ENCODE assay signal across 9 mouse cellular contexts in the genomic region with DNA sequence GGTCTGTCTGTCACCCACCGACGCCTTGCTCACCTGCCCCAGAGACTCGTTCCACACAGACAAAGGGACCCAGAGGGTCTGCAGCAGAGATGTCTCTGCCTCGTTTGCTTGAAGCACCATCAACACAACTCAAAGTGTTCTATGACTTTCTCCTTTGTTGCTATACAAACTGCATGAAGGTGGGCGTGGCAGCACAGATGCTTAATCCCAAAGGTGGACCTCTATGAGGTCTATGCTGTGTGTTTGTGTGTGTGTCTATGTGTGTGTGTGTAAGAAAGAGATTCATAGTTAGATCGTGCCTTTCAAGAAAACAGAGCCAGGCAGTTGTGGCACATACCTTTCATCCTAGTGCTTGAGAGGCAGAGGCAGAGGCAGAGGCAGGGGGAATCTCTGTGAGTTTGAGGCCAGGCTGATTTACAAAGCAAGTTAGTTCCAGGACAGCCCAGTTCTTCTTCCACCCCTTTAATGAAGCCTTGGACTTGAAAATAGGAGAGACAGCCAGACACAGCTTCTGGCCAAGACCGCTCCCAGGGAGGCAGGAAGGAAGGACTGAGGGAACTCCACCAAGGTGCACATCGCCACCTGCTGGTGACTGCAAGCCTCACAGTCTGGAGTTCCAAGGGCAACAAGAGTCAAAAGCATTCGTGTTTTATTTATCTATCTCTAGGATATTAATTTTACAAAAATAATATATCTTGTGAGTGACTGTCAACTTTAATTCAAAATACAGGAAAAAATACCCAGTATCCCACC. TPM values are rescaled to one million over a fixed set of nuclear protein-coding genes. Genes with fewer than 3 reads are reported as not detected.
DNase-seq lines count a peak whose midpoint lies in the region; ATAC-seq and TF ChIP-seq lines count a peak whose summit lies in the region.
"Had no signal": no experiment of that assay in that cellular context is flagged by ENCODE, and none has a peak within 500 bp of the region (broad histone marks: within the 10 kb centered on the region; RNA-seq: fewer than 3 reads in every experiment).

No protein-coding gene starts in this region.

- TF ChIP-seq POLR2A in cortical plate, adult 2 months (IDR thresholded peaks at IDR 0.05; ENCODE audit: extremely low read depth, insufficient read depth, low read length): no peak
- TF ChIP-seq POLR2A in limb, embryonic 14.5 days (IDR thresholded peaks at IDR 0.05; ENCODE audit: borderline replicate concordance, extremely low read depth, insufficient read depth, insufficient read length): no peak
- no peak for TF ChIP-seq POLR2A in testis, adult 2 months (IDR thresholded peaks at IDR 0.05; ENCODE audit: control insufficient read depth, low read depth, low read length)

- H3K36me3 ChIP-seq in limb, embryonic 14.5 days (ENCODE audit: control insufficient read depth, insufficient read depth, low read length): no peaks in the 10 kb centered on the region
- H3K36me3 ChIP-seq in neural tube, embryonic 13.5 days: no peaks in the 10 kb centered on the region
- H3K36me3 ChIP-seq in testis, adult 2 months (ENCODE audit: control insufficient read depth, insufficient read depth, low read length): no peaks in the 10 kb centered on the region
- H3K36me3 ChIP-seq: embryonic facial prominence, embryonic 12.5 days had no signal

- no peaks in the 10 kb centered on the region for H3K4me1 ChIP-seq in cortical plate, adult 2 months (ENCODE audit: control insufficient read depth, insufficient read depth, low read length)
- 0 out of 2 replicates have a peak, but pooled peaks cover 4% of the 10 kb centered on the region for H3K4me1 ChIP-seq in limb, embryonic 14.5 days (ENCODE audit: control insufficient read depth, insufficient read depth, low read length)
- H3K4me1 ChIP-seq in neural tube, embryonic 13.5 days (replicated peaks): 0 out of 2 replicates have a peak, but pooled peaks cover 4% of the 10 kb centered on the region
- no peaks in the 10 kb centered on the region for H3K4me1 ChIP-seq in testis, adult 2 months (ENCODE audit: control insufficient read depth, insufficient read depth, low read length)
- H3K4me1 ChIP-seq: embryonic facial prominence, embryonic 12.5 days had no signal

- no peak overlapping the region for H3K27ac ChIP-seq in cortical plate, adult 2 months (ENCODE audit: insufficient read depth, low read length)
- no peak overlapping the region for H3K27ac ChIP-seq in limb, embryonic 14.5 days (replicated peaks; ENCODE audit: low read depth, low read length)
- no peak overlapping the region for H3K27ac ChIP-seq in neural tube, embryonic 13.5 days (replicated peaks)
- H3K27ac ChIP-seq in testis, adult 2 months (ENCODE audit: control insufficient read depth, insufficient read depth, low read depth, low read length): 0 out of 2 replicates have a peak overlapping the region, but pooled peaks have one; percentile 7
- H3K27ac ChIP-seq: embryonic facial prominence, embryonic 12.5 days had no signal

- peak; percentile 99 for TF ChIP-seq CTCF in cortical plate, adult 2 months (IDR thresholded peaks at IDR 0.05; ENCODE audit: extremely low read depth, insufficient read depth, low read length)
- TF ChIP-seq CTCF in testis, adult 2 months (IDR thresholded peaks at IDR 0.05; ENCODE audit: control insufficient read depth, insufficient read depth, insufficient replicate concordance, low read depth, low read length): peak; percentile 97

- no peak overlapping the region for H3K9ac ChIP-seq in limb, embryonic 14.5 days (ENCODE audit: low read depth, low read length, severe bottlenecking)
- H3K9ac ChIP-seq in neural tube, embryonic 13.5 days: peak overlapping the region; percentile 41; the same call in 1 of the 2 replicates
- H3K9ac ChIP-seq: embryonic facial prominence, embryonic 12.5 days had no signal

- H3K4me3 ChIP-seq in cortical plate, adult 2 months (ENCODE audit: insufficient read depth, low read length): no peak overlapping the region
- H3K4me3 ChIP-seq in limb, embryonic 14.5 days (replicated peaks; ENCODE audit: low read length): no peak overlapping the region
- H3K4me3 ChIP-seq in neural tube, embryonic 13.5 days: no peak overlapping the region
- H3K4me3 ChIP-seq in testis, adult 2 months (ENCODE audit: control insufficient read depth, low read depth, low read length): no peak overlapping the region
- H3K4me3 ChIP-seq: embryonic facial prominence, embryonic 12.5 days had no signal

- WGBS in limb, embryonic 14.5 days: 33% methylated on average over 9 of the region's 9 CpGs
- 31% methylated on average over 9 of the region's 9 CpGs for WGBS in neural tube, embryonic 13.5 days

- no peaks in the 10 kb centered on the region for H3K27me3 ChIP-seq in limb, embryonic 14.5 days (ENCODE audit: control insufficient read depth, insufficient read depth, low read length)
- H3K27me3 ChIP-seq in neural tube, embryonic 13.5 days: no peaks in the 10 kb centered on the region
- H3K27me3 ChIP-seq in testis, adult 2 months (ENCODE audit: control insufficient read depth, insufficient read depth, low read length): no peaks in the 10 kb centered on the region
- H3K27me3 ChIP-seq: embryonic facial prominence, embryonic 12.5 days had no signal

- no peaks in the 10 kb centered on the region for H3K9me3 ChIP-seq in limb, embryonic 14.5 days (ENCODE audit: control insufficient read depth, low read length)
- no peaks in the 10 kb centered on the region for H3K9me3 ChIP-seq in neural tube, embryonic 13.5 days
- H3K9me3 ChIP-seq: embryonic facial prominence, embryonic 12.5 days had no signal

- peak; percentile 88 for ATAC-seq in granulocyte monocyte progenitor cell, adult 5-6 weeks (replicated peaks; ENCODE audit: poor library complexity, severe bottlenecking)
- peak; percentile 74 for ATAC-seq in limb, embryonic 14.5 days (ENCODE audit: low FRiP score, low read depth)
- no peak for ATAC-seq in neural tube, embryonic 13.5 days (ENCODE audit: low read depth)

- DNase-seq in 3134 (ENCODE audit: extremely low read depth, insufficient read length, low spot score): peak; percentile 43
- peak; percentile 94 for DNase-seq in adipocyte (ENCODE audit: low spot score)
- DNase-seq in kidney, adult 8-10 months: peak; percentile 88 to 94
- DNase-seq in limb, embryonic 14.5 days (ENCODE audit: low spot score): peak; percentile 89

- H3K4me2 ChIP-seq in limb, embryonic 14.5 days (replicated peaks; ENCODE audit: low read depth, low read length, severe bottlenecking): no peak overlapping the region; the same call in 1 of the 2 replicates
- no peak overlapping the region for H3K4me2 ChIP-seq in neural tube, embryonic 13.5 days
- H3K4me2 ChIP-seq: embryonic facial prominence, embryonic 12.5 days had no signal

RNA-seq across cellular contexts. Expression of gene Aldh2, which starts 8.1 kb away (rescaled TPM):
- 198 TPM in 2 replicates for polyA plus RNA-seq in cortical plate, adult 2 months (2012; rRNA removed)
- total RNA-seq in granulocyte monocyte progenitor cell, adult 5-6 weeks (2014; fragmentation: Nextera tagmentation): 217 and 230 TPM in 2 replicates
- total RNA-seq in granulocyte monocyte progenitor cell, adult 5-6 weeks (2017): 277 and 283 TPM in 2 replicates
- polyA plus RNA-seq in limb, embryonic 14.5 days (2012; rRNA removed): 328 and 418 TPM in 2 replicates
- polyA plus RNA-seq in limb, embryonic 14.5 days (2014; fragmentation: Nextera tagmentation; extraction: Ambion mirVana): 108 and 134 TPM in 2 replicates
- 126 and 133 TPM in 2 replicates for polyA plus RNA-seq in neural tube, embryonic 13.5 days (2015; fragmentation: Nextera tagmentation; extraction: Ambion mirVana)
- 154 and 177 TPM in 2 replicates for polyA plus RNA-seq in testis, adult 2 months (2012; rRNA removed)

RNA-seq across cellular contexts. Expression of gene Acad12, which starts 17.0 kb away (rescaled TPM):
- 4.5 and 5.1 TPM in 2 replicates for polyA plus RNA-seq in cortical plate, adult 2 months (2012; rRNA removed)
- 0.84 and 2.5 TPM in 2 replicates for total RNA-seq in granulocyte monocyte progenitor cell, adult 5-6 weeks (2014; fragmentation: Nextera tagmentation)
- 2.7 and 3.3 TPM in 2 replicates for total RNA-seq in granulocyte monocyte progenitor cell, adult 5-6 weeks (2017)
- 2.0 and 3.2 TPM in 2 replicates for polyA plus RNA-seq in limb, embryonic 14.5 days (2012; rRNA removed)
- 1.6 and 2.1 TPM in 2 replicates for polyA plus RNA-seq in limb, embryonic 14.5 days (2014; fragmentation: Nextera tagmentation; extraction: Ambion mirVana)
- polyA plus RNA-seq in neural tube, embryonic 13.5 days (2015; fragmentation: Nextera tagmentation; extraction: Ambion mirVana): 1.6 and 2.0 TPM in 2 replicates
- 3.3 and 3.9 TPM in 2 replicates for polyA plus RNA-seq in testis, adult 2 months (2012; rRNA removed)

RNA-seq across cellular contexts. Expression of gene Mapkapk5, which starts 56.0 kb away (rescaled TPM):
- polyA plus RNA-seq in cortical plate, adult 2 months (2012; rRNA removed): 94.9 and 100 TPM in 2 replicates
- 60.9 and 128 TPM in 2 replicates for total RNA-seq in granulocyte monocyte progenitor cell, adult 5-6 weeks (2014; fragmentation: Nextera tagmentation)
- total RNA-seq in granulocyte monocyte progenitor cell, adult 5-6 weeks (2017): 91.6 and 97.7 TPM in 2 replicates
- 89.2 and 110 TPM in 2 replicates for polyA plus RNA-seq in limb, embryonic 14.5 days (2012; rRNA removed)
- 60.4 and 61.6 TPM in 2 replicates for polyA plus RNA-seq in limb, embryonic 14.5 days (2014; fragmentation: Nextera tagmentation; extraction: Ambion mirVana)
- 59.6 and 59.7 TPM in 2 replicates for polyA plus RNA-seq in neural tube, embryonic 13.5 days (2015; fragmentation: Nextera tagmentation; extraction: Ambion mirVana)
- polyA plus RNA-seq in testis, adult 2 months (2012; rRNA removed): 21.9 and 28.4 TPM in 2 replicates

RNA-seq across cellular contexts. Expression of gene Adam1a, which starts 56.4 kb away (rescaled TPM):
- polyA plus RNA-seq in cortical plate, adult 2 months (2012; rRNA removed): 17.3 and 18.9 TPM in 2 replicates
- total RNA-seq in granulocyte monocyte progenitor cell, adult 5-6 weeks (2014; fragmentation: Nextera tagmentation): 2.6 and 2.8 TPM in 2 replicates
- 1.1 and 2.1 TPM in 2 replicates for total RNA-seq in granulocyte monocyte progenitor cell, adult 5-6 weeks (2017)
- polyA plus RNA-seq in limb, embryonic 14.5 days (2012; rRNA removed): 14.7 and 15.3 TPM in 2 replicates
- 1.3 and 1.9 TPM in 2 replicates for polyA plus RNA-seq in limb, embryonic 14.5 days (2014; fragmentation: Nextera tagmentation; extraction: Ambion mirVana)
- polyA plus RNA-seq in neural tube, embryonic 13.5 days (2015; fragmentation: Nextera tagmentation; extraction: Ambion mirVana): 2.4 and 4.1 TPM in 2 replicates
- polyA plus RNA-seq in testis, adult 2 months (2012; rRNA removed): 138 and 140 TPM in 2 replicates

RNA-seq across cellular contexts. Expression of gene Gm42878, which starts 56.4 kb away (rescaled TPM):
- 0.40 TPM in 1 of 2 replicates, not detected in the other for polyA plus RNA-seq in cortical plate, adult 2 months (2012; rRNA removed)
- not detected in 2 replicates for total RNA-seq in granulocyte monocyte progenitor cell, adult 5-6 weeks (2014; fragmentation: Nextera tagmentation)
- total RNA-seq in granulocyte monocyte progenitor cell, adult 5-6 weeks (2017): not detected in 2 replicates
- polyA plus RNA-seq in limb, embryonic 14.5 days (2012; rRNA removed): 0.28 and 0.31 TPM in 2 replicates
- 0.69 TPM in 1 of 2 replicates, not detected in the other for polyA plus RNA-seq in limb, embryonic 14.5 days (2014; fragmentation: Nextera tagmentation; extraction: Ambion mirVana)
- polyA plus RNA-seq in neural tube, embryonic 13.5 days (2015; fragmentation: Nextera tagmentation; extraction: Ambion mirVana): not detected in 2 replicates
- polyA plus RNA-seq in testis, adult 2 months (2012; rRNA removed): 0.14 TPM in 1 of 2 replicates, not detected in the other

Comparison
In these comparisons a context has a peak if more than half of its experiments do, and no peak if none do; other contexts are left out.
1. DNase-seq: peak in every context shown above with its lines; median percentile 94 in adipocyte; 91 in kidney, adult 8-10 months; 89 in limb, embryonic 14.5 days; 43 in 3134.